Mouse (Mus musculus) spleen, adult 2 months (tissue): ENCODE results near the gene Adgrg6.

ENCODE experiments used
- CTCF ChIP-seq: fragments of 200-500 bp; IDR thresholded peaks from 2 replicates; pipeline ENCODE4 v1.5.1; 2011; ENCODE audit warnings: mild to moderate bottlenecking, inconsistent platforms; ENCODE audit not compliant: insufficient read depth, insufficient read length, insufficient replicate concordance; ENCODE audit errors: extremely low read depth
- POLR2A ChIP-seq: fragments of 200-500 bp; IDR thresholded peaks from 2 replicates; pipeline ENCODE4 v1.6.1; 2011; ENCODE audit warnings: low read depth, low read length, inconsistent platforms

GRCm38 (mm10) chr10:14459330-14459729, 86.1 kb downstream of the Adgrg6 start:
- TF ChIP-seq POLR2A (no peak), CTCF (no peak)
